Mouse (Mus musculus) heart, postnatal 0 days (tissue): ENCODE results near the gene Tmem114. TPM values are rescaled to one million over a fixed set of nuclear protein-coding genes. Genes with fewer than 3 reads are reported as not detected.

Source experiments
- ATAC-seq: fragments of 200-750 bp; cut with Nextera tagmentation; 2 replicates; pipeline ENCODE4 v1.8.0; 2017; ENCODE audit warnings: low read depth, moderate number of reproducible peaks, moderate library complexity; ENCODE audit not compliant: insufficient read depth
- DNase-seq: peaks from one replicate; pipeline ENCODE4 v3.0.0-alpha.2; 2016; ENCODE audit warnings: low spot score
- H3K27ac ChIP-seq: fragments of 300-500 bp; sonication (generic); 2 replicates; pipeline ENCODE4 v1.5.1; 2014; ENCODE audit warnings: low read depth, mild to moderate bottlenecking
- H3K27me3 ChIP-seq: fragments of 300-500 bp; sonication (generic); 2 replicates; pipeline ENCODE4 v1.6.1; 2014; ENCODE audit warnings: low read length, mixed read lengths; ENCODE audit not compliant: control insufficient read depth, insufficient read depth
- H3K36me3 ChIP-seq: fragments of 300-500 bp; sonication (generic); replicated peaks from 2 replicates; pipeline ENCODE4 v1.6.1; 2014; ENCODE audit warnings: low read length, mixed read lengths; ENCODE audit not compliant: control insufficient read depth, insufficient read depth
- H3K4me1 ChIP-seq: fragments of 300-500 bp; sonication (generic); 2 replicates; pipeline ENCODE4 v1.6.1; 2014; ENCODE audit warnings: antibody characterized with exemption; ENCODE audit not compliant: control insufficient read depth, insufficient read depth
- H3K4me2 ChIP-seq: fragments of 300-500 bp; sonication (generic); 2 replicates; pipeline ENCODE4 v1.6.1; 2014; ENCODE audit warnings: low read depth, mild to moderate bottlenecking, low read length, moderate library complexity
- H3K4me3 ChIP-seq: fragments of 300-500 bp; sonication (generic); 2 replicates; pipeline ENCODE4 v1.5.1; 2014; ENCODE audit warnings: low read depth, low read length
- H3K9ac ChIP-seq: fragments of 300-500 bp; sonication (generic); replicated peaks from 2 replicates; pipeline ENCODE4 v1.6.1; 2014; ENCODE audit warnings: low read depth, low read length, mixed read lengths
- H3K9me3 ChIP-seq: fragments of 300-500 bp; sonication (generic); replicated peaks from 2 replicates; pipeline ENCODE4 v1.6.1; 2016; ENCODE audit warnings: low read length; ENCODE audit not compliant: control insufficient read depth
- CTCF ChIP-seq: IDR thresholded peaks from 2 replicates; pipeline ENCODE4 v1.5.1; 2016; ENCODE audit warnings: antibody characterized with exemption, control low read depth, low read depth
- EP300 ChIP-seq: IDR thresholded peaks from 2 replicates; pipeline ENCODE4 v1.6.1; 2016; ENCODE audit warnings: antibody characterized with exemption, low read depth
- WGBS: fragments of 180-500 bp; shearing (Covaris S2); extraction: QIAGEN DNeasy Blood & Tissue Kit; methylation state at CpG from one replicate; pipeline ENCODE4 v1.1.7; 2014; 5-methylcytosine and 5-hydroxymethylcytosine counted together
- polyA plus RNA-seq: library from polyadenylated mRNA; unstranded; fragments of >200 nt; fragmentation: Nextera tagmentation; extraction: Ambion mirVana; gene quantifications from 2 replicates; pipeline ENCODE4 v1.2.1, GENCODE M21; 2015
- total RNA-seq: library from RNA; depleted of rRNA; stranded (reverse); fragments of >200 nt; gene quantifications from 2 replicates; pipeline ENCODE4 v1.2.3, GENCODE M21; 2014; ENCODE audit warnings: low replicate concordance

The Tmem114 gene
- total and polyA plus RNA-seq, 2 experiments from 2014 or later, result not detected

DNA sequence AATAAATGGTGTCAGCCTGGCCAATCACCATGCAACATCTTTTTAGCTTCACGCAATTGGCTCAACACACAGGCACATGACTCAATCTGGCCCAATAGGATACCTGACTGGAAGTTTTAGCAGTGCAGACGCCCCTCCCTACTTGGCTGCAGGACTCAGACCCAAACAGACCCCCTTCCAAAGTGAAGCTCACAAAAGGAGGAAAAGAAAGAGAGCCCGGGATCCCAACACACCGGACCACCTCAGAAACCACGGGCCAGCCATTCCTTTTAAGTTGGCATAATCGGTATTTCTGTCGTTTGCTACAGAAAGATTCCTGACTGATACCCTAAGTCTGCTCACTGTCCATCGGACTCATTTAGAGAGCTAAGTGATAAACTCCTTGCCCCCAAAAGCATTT is 5.3 kb downstream of the Tmem114 start:
- Histone ChIP-seq H3K36me3 (no peaks in the 10 kb centered on the region), H3K4me1 (no peaks in the 10 kb centered on the region), H3K4me3 (no peak overlapping the region), H3K9ac (no peak overlapping the region), H3K27me3 (peaks cover 23% of the 10 kb centered on the region), H3K27ac (no peak overlapping the region), H3K4me2 (no peak overlapping the region), H3K9me3 (no peaks in the 10 kb centered on the region)
- no peak for DNase-seq
- WGBS, result 82% methylated on average over 8 of the region's 8 CpGs
- ATAC-seq, result no peak
- TF ChIP-seq EP300 (no peak), CTCF (no peak)

DNA sequence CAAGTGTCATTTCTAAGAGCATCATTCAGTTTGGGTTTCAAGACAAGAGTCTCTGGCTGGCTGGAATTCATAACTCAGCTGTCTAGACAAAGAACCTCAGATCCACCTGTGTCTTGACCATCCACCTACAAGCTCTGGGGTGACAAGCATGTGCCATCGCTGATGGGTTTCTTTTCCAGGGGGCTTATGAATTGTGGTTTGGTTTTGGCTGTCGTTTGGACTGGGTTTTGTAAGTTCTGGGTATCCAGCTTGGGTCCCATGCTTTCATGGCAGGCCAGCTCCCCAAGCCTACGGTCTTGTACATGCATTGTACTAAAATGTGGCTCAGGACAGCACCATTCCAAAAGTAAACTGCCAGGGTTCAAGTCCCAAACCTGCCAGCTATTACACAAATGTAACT is 6.8 kb downstream of the Tmem114 start:
- Histone ChIP-seq H3K36me3 (no peaks in the 10 kb centered on the region), H3K9ac (no peak overlapping the region), H3K27ac (no peak overlapping the region), H3K4me1 (no peaks in the 10 kb centered on the region), H3K4me2 (no peak overlapping the region), H3K9me3 (no peaks in the 10 kb centered on the region), H3K4me3 (no peak overlapping the region), H3K27me3 (peaks cover 7% of the 10 kb centered on the region)
- 77% methylated on average over 3 of the region's 3 CpGs for WGBS
- ATAC-seq (no peak), DNase-seq (no peak)
- TF ChIP-seq CTCF, result no peak
- TF ChIP-seq EP300, result no peak

DNA sequence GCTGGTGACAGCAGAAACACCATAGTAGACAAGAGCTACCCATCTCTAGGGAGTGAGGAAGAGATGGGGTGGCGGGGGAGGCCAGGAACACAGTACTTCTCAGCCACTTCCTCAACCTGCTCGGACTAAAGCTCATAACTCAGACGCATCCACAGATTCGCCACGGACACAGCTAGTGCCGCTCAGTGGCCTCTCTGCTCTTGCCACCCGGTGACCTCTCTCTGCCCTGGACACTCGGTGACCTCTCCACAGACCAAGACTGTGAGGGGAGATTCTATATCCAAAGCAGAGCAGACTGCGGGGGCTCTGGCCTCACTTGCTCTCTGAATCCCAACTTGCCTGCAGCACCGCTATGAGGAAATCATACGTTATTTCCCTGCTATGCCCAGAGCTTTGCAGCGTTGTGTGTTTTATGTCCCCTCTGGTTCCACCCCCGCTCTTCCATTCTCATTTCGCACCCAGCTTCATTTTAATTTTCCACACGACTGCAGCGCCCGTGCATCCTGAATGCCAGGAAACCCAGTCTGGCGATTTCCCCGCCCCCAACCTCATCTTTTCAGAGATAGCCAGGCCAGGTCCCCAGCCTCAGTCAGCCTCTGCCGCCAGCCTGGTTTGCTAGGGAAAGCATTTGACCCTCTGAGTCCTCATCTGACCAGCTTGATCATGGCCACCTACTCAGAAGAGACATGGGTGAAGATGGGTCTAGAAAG is 7.8 kb downstream of the Tmem114 start:
- Histone ChIP-seq H3K4me2 (no peak overlapping the region), H3K9ac (no peak overlapping the region), H3K9me3 (no peaks in the 10 kb centered on the region), H3K27ac (no peak overlapping the region), H3K4me1 (no peaks in the 10 kb centered on the region), H3K4me3 (no peak overlapping the region), H3K27me3 (0 out of 2 replicates have a peak, but pooled peaks cover 3% of the 10 kb centered on the region), H3K36me3 (no peaks in the 10 kb centered on the region)
- WGBS, result 63% methylated on average over 20 of the region's 20 CpGs
- no peak for TF ChIP-seq CTCF
- no peak for DNase-seq
- no peak for ATAC-seq

GRCm38 (mm10) chr16:8415996-8416395 is 8.9 kb downstream of the Tmem114 start:
- no peaks in the 10 kb centered on the region for H3K36me3 ChIP-seq
- H3K27me3 ChIP-seq, result 0 out of 2 replicates have a peak, but pooled peaks cover 3% of the 10 kb centered on the region
- no peaks in the 10 kb centered on the region for H3K9me3 ChIP-seq
- DNase-seq (no peak), ATAC-seq (no peak)
- H3K4me2 ChIP-seq, result no peak overlapping the region
- TF ChIP-seq EP300 (no peak), CTCF (no peak)
- no peak overlapping the region for H3K9ac ChIP-seq
- WGBS, result 71% methylated on average over 8 of the region's 8 CpGs
- no peak overlapping the region for H3K4me3 ChIP-seq
- no peak overlapping the region for H3K27ac ChIP-seq
- H3K4me1 ChIP-seq, result no peaks in the 10 kb centered on the region

DNA sequence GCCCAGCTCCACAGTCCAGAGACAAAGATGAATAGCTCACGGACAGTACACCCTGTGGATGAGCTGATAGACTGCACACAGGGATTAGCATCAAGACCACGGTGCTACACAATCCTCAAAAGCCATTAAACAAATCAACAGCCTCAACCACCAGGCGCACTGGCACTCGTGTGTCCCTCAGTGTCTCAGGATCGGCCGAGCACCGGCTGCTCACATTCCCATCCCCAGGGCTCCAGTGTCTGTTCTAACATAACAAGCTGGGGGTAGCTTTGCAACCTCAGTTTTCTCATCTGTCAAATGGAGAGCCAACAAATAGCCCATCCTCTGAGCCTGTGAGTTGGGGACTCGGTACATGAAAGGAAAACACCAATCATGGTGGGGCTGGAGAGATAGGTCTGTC is 11.5 kb downstream of the Tmem114 start:
- Histone ChIP-seq H3K4me1 (no peaks in the 10 kb centered on the region), H3K36me3 (no peaks in the 10 kb centered on the region), H3K9ac (no peak overlapping the region), H3K4me2 (no peak overlapping the region), H3K27me3 (peaks cover 10% of the 10 kb centered on the region; the same call in 1 of the 2 replicates), H3K9me3 (no peaks in the 10 kb centered on the region), H3K27ac (no peak overlapping the region), H3K4me3 (no peak overlapping the region)
- ATAC-seq (no peak), DNase-seq (no peak)
- TF ChIP-seq CTCF (no peak), EP300 (no peak)
- WGBS, result 66% methylated on average over 8 of the region's 8 CpGs

GRCm38 (mm10) chr16:8412213-8412612 is 12.7 kb downstream of the Tmem114 start:
- ATAC-seq, result peak; percentile 51
- Histone ChIP-seq H3K9ac (no peak overlapping the region), H3K27me3 (peaks cover 10% of the 10 kb centered on the region; the same call in 1 of the 2 replicates), H3K4me3 (no peak overlapping the region), H3K4me1 (no peaks in the 10 kb centered on the region), H3K27ac (no peak overlapping the region), H3K9me3 (no peaks in the 10 kb centered on the region), H3K36me3 (no peaks in the 10 kb centered on the region), H3K4me2 (no peak overlapping the region)
- DNase-seq, result peak; percentile 55
- TF ChIP-seq CTCF, result peak; percentile 68
- no peak for TF ChIP-seq EP300
- WGBS, result 10% methylated on average over 7 of the region's 7 CpGs
